Mouse (Mus musculus) layer of hippocampus, adult 9-11 months (tissue): ENCODE measurements around the gene Otx2.
"Not testable (repeated sequence)": the region's sequence is repeated elsewhere in the genome, so short reads cannot be mapped to it uniquely, and the experiment has no call there.

Experiments
- DNase-seq: peaks from one replicate; pipeline ENCODE4 v3.0.0; 2022

Otx2 gene

DNA sequence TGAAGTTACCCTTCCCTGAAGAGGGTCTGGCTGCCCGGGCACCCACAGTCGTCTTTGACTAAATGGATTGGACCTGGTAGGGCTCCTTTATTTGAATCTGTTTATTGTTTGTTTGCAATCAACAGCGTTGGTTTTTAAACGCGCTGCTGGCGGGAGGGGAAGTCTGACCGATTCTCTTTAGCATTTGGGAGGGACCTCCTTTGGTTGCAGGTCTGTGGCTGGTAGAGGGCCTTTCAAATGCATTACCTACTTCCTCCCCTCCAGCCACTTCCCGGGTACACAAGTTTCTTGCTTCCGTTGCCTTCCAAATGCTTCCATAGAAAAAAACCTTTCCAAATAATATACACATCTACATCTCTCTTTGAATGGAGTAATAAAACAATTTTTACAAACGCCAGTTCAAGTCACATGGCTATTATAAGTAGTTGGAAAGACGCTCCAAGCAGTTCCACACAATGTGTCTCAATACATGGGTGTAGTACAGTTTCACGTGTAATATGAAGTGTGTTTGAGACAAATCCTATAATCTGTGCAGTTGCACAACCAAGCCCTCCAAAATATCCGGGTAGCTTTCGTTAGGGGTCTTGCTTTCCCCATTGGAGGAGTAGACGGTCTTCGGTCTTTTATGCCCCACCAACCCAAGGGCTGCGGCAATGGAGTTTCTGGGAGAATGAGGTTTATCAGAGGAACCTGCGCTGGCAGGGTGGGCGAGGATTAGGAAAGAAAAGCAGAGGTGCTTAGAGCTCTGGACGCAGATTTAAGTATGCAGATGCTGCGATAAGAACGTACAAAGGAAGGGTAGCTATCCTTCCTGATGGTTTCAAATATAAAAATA is 19.7 kb downstream of the Otx2 start:
- DNase-seq, result no peak

DNA sequence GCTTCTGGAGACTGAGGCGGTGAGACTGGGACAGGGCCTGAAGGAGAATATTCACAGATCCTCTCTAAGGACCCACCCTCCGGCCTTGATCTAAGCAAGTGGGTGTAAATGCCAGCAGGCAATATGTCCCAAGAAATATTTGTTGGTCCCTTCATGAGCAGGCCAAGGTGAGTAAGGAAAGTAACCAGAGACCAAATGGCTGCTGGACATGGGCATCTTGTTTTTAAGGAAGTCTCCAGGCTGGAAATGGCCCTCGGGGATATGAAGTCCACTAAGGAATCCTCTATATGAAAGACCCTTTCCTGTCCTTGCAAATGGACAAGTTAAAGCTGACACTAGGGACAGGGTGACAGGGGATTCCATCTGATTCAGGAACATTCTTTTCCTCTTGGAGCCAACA is 20.5 kb downstream of the Otx2 start:
- DNase-seq, result no peak

DNA sequence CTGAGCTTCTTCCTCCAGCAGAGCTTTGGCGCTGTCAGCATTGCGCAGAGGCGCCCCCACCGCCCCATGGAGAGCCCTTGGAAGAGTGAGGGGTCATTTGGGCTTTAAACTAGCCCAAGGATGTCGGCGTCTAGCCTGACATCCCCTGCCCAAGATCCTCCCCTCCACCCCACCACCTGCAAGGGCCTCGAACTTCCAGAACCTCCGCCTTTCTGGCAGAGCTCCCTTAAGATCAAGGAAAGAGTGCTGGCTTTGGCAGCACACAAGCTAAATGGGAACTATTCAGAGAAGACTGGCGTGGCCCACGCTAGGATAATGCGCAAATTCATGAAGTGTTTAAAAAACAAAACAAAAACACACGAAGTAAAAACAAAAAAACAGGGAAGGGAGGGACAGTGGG is 21.4 kb downstream of the Otx2 start:
- no peak for DNase-seq

DNA sequence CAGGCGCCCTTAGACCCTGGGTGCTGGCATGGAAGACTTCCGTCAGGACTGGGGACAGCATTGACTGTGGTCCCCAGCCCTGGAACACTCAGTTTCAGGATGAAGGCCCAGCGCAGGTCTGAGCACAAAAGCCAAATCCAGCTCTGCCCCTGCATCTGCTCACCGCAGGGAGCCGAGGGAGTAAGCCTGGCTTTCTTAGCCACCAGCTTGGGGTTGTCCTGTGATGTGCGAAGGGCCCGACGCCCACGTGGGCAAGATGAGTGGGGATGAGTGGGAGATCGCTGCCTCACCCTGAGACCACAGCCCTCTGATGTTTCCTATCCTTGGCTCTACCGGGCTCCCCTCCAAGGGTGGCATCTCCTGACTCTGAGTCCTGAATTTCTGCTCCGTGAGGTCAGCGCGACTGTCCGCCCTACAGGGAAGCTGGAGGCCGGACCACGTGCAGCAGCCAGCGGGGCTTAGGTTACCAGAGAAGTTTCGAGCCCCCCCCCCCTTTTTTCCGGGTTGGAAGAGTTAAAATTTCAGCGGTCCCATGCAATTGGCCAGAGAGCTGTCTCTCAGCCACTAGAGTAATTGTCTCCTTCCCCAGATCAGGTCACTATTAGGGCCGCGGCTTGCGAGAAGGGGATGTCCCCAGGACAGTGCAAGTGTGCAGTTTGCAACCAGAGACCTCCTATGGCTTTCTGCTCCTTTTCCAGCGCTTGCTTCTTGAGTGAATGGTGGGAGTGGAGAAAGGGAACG is 22.0 kb downstream of the Otx2 start:
- DNase-seq, result no peak

DNA sequence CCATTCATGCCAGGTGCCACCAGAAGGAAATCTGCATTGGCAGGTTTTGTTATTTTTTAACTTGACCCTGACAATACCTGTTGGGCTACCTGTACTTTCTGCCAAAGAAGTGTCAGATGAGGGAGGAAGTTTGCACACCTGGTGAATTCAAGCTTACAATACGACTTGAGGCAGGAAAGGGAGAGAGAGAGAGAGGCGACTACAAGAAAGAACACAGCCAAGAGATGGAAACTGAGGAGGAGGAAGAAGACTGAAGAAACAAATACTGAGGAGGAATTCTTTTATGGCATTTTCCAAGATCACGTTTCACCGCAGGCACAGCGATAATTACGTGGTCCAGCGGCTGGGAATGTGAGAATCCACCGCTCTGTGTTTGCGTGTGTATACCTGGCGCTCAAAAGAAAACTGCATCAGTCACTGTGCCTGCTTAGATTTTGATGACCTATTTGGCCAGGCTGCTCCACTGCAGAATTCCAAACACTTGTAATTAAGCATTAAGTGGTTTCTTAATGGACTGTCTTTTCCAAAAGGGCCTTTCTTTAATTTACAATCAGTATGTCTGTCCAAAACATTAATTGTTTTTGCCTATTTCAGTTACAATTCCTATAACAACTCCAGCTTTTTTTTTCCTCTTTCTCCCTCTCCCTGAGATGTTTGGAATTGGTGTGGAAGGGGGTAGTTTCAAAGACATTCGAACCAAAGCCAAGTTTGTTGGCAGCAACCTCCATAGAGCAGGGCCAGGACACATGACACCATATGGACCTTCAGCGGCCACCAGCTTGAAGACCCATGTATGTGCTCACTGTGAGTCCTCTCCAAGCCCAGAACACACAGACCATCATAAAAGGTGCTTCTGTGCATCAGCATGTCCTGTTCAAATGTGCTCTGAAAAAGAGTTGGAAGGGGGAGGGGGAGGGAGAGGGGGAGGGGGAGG is 31.9 kb downstream of the Otx2 start:
- no peak for DNase-seq

DNA sequence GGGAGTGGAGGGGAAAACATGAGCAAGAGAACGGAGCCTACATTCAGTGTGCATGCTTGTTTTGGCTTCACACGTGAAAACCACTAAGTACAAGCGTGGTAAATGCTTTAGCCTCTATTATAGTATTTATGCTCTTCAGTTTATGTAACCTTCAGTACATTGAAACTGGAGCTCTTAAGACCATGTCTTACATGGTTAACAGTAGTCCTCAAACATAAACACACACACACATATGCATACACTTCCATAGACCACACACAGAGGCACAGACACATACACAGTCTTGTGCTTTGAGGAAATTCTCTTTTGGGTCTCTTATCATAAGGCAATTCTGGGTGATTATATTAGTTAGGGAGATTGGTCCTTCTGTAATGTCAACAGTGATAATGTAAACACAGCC is 40.5 kb downstream of the Otx2 start:
- DNase-seq, result no peak

DNA sequence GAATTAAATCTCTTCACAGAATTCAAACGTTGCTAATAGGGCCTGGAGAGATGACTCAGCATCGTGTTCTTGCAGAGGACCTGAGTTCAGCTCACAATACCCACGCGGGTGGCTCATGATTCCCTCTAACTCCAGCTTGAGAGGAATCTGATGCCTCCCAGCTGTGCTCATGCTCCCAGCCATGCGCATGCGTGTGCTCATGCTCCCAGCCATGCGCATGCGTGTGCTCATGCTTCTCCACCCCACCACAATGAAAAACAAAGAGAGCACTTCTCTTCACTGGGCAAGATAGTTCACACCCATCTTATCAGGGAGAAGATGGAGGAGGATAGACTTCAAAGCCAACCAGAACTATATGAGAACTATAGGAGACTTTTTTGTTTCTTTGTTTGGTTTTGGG is 41.3 kb downstream of the Otx2 start:
- DNase-seq, result no peak

DNA sequence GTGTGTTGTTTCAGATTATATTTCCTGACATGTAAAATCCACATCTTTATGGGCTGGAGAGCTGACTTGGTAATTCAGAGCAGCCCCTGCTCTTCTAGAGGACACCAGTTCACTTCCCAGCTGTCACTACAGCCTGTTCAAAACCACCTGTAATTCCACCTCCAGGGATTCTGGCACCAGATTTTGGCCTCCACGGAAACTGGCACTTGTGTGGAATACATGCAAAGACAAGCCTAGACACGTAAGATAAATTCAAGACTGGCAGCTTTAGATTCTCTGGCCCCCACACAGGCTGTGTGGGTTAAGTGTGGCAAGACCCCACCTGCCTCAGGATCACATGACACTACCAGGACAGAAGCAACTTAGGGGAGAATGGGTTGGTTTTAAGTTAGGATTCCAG is 42.1 kb downstream of the Otx2 start:
- DNase-seq, result no peak

DNA sequence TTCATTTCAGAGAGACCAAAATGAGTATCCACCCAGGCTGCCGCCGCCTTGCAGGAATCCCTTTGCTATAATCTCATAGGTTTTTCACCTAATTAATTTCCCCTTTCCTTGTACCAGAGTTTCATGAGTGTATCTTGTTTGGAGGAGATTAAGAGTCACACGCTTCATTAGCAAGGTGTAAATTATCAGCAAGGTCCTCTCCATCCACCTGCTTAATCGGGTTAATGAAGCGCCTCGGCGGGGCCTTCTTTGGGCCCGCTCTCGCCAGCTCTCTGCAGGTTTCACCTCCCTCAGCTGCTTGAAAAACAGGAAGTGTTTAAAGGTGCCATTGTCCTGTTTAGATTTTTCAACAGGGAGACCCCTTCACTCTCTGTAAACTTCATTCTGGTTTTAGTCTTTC is 44.2 kb downstream of the Otx2 start:
- no peak for DNase-seq

DNA sequence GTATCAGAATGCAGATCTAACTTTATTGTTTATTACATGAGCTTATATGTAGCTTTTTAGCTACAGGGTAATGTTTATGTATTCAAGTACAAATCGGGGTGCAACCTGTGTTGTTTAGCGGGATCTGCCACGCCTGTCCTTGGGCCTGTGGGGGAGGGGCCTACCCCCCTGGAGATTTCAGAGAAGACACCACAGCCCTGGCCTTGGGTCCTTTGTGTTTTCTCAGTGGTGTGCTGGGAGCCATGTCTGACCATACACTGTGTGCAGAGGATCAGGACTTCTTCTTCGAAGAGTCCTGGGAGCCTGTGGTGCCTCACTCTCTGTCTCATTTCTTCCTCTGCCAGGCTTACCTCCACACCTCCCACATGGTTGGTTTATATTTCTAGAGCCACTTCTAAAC is 47.3 kb downstream of the Otx2 start:
- no peak for DNase-seq

DNA sequence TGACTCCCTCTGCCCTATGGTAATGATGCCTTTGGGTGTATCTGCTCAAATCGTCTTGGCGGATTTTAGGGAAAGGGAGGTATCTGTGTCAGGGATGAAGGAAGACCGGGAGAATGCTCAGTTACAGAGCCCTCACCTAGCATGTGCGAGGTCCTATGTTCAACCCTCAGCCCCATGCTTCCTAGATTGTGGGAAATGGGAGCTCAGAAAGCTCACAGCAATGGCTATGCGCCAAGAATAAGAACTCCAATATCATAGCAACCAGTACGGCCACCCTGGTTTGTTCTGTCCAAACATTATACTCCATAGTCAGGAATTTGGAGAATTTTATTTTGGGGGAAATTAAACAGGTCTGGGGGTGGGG is 48.3 kb downstream of the Otx2 start:
- no peak for DNase-seq

DNA sequence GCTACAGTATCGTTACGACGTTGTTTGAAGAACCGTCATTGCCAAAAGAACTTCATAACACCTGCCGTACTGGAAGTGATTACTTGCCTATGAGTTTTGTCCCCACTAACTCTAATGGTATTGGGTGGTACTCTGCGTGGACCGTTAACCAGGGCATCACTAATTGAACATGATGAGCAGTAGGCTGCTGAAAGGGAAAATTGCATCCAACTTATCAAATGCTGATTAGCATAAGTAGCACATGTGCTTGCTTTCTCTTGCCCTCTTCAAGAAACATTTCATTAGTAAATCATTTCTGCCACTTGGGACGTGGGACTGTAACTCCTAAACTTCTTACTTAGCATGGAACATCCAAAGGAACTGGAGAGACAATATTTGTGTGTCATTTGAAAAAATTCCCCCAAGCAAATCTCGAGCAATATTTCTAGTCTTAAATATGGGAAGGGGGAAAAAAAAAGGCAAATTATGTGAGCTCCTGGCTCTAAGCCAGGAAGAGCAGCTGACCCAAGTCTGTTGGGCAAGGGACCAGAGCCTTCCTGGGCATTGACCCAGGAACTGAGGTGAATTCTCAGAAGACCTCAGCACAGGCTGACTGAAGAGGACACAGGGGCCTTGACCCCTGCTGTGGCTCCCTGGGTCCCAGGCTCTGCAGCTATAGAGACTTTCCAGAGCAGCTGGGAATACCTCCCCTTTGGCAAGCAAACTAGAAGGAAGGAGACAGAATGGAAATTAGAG is 48.9 kb downstream of the Otx2 start:
- no peak for DNase-seq

DNA sequence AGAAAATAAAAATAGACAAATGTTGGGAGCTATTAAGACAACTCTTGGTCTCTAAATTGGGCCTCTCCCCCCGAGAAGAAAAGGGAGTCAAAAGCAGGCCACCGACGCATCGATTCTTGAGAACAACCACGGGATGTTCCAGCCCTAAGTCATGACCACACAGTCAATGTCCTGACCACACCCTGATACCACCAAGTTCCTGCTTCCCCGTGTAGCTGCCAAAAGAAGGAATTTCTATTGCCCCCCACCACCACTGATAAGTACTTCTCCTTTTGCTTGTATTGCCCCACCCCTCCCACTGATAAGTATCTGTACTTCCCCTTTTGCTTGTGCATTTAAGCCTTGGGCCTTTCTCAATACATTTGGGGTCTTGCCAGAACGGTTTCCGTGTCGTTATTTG is 50.9 kb downstream of the Otx2 start:
- not testable (repeated sequence) for DNase-seq

DNA sequence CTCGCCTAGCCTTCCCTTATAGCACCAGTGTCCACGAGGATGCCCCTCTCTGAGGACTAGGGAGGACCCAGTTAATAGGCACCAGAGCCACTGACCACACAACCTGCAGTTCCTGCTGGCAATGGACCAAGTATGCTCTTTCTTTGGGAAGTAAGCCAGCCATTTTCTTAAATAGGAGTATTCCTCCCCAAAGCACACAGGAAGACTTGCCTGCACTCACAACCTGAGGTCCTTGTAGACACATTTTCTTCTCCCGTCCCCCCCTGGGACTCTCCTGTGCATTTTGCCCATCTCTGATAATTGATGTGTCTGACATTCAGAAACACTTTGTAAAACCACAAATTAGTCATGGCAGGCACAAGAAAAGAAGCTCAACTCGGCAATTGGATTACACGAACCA is 57.3 kb downstream of the Otx2 start:
- DNase-seq, result no peak

DNA sequence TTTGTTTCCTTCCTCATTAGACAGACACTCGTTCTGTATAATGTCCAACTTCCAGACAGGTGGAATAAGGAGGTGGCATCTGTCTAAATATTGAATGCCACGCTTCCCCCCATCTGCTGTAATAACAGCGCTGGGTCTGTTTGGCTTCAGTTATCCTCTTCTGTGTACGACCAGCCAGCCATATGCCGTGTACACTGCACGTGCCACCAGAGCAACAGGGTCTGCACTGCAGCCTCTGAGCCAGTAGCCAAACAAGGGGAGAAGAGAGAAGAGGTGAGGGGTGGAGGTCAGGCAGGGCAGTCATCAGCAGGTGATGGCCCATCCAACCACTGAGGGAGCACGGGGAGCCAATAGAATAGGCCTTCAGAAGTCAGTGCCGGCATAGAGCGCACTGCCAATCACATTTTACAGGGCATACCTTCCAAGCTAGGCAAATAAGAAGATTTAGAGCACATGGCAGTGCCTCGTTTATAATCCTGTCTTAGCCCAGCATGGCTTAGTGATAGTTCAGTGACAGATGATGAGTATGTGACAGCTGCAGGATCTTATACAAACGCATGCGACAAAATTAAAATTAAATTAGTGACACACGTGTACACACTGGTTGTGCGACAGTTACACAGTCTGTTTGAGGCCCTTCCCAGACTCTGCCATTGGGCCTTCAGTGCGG is 64.8 kb downstream of the Otx2 start:
- DNase-seq, result no peak
